Mouse (Mus musculus): ENCODE data around the gene Fgfr2.

- TF ChIP-seq POLR2A (IDR thresholded peaks at IDR 0.05; ENCODE audit: low read depth, low read length) (no peak), CTCF (IDR thresholded peaks at IDR 0.05; ENCODE audit: extremely low read depth, insufficient read length, insufficient replicate concordance, low read depth, low read length) (no peak)
These were observed 2844.1 kb downstream of the Fgfr2 start for GRCm38 (mm10) chr7:130278738-130279705.

All from small intestine, adult 2 months (tissue).